Mouse (Mus musculus) cerebellum, adult 2 months (tissue): ENCODE data around the gene Dlk1. TPM values are rescaled to one million over a fixed set of nuclear protein-coding genes. Genes with fewer than 3 reads are reported as not detected.
A peak's percentile ranks its signal among the peaks of the same experiment; 100 is the strongest.
"Not testable (repeated sequence)": the region's sequence is repeated elsewhere in the genome, so short reads cannot be mapped to it uniquely, and the experiment has no call there.

Experiments used
- DNase-seq, 2 experiments: peaks; one replicate each; pipeline ENCODE4 v3.0.0; 2021
- H3K27ac ChIP-seq: fragments of 200-500 bp; 2 replicates; pipeline ENCODE4 v1.5.1; 2012; ENCODE audit warnings: low read length, control low read depth, inconsistent platforms; ENCODE audit not compliant: insufficient read depth
- H3K27me3 ChIP-seq: fragments of 200-500 bp; 2 replicates; pipeline ENCODE4 v1.6.1; 2012; ENCODE audit warnings: inconsistent platforms, mild to moderate bottlenecking, low read length, moderate library complexity; ENCODE audit not compliant: control insufficient read depth, insufficient read depth
- H3K4me1 ChIP-seq: fragments of 200-500 bp; 2 replicates; pipeline ENCODE4 v1.6.1; 2011; ENCODE audit warnings: low read length; ENCODE audit not compliant: control insufficient read depth, insufficient read depth
- H3K4me3 ChIP-seq: fragments of 200-500 bp; replicated peaks from 2 replicates; pipeline ENCODE3; 2011; ENCODE audit warnings: mild to moderate bottlenecking, low read depth, low read length, control low read depth; ENCODE audit not compliant: insufficient read depth
- CTCF ChIP-seq: fragments of 200-500 bp; IDR thresholded peaks from 2 replicates; pipeline ENCODE4 v1.5.1; 2011; ENCODE audit warnings: low read depth, mild to moderate bottlenecking, control low read depth, low read length, moderate library complexity, borderline replicate concordance; ENCODE audit not compliant: insufficient read depth
- POLR2A ChIP-seq: fragments of 200-500 bp; IDR thresholded peaks from 2 replicates; pipeline ENCODE4 v1.6.1; 2011; ENCODE audit warnings: low read length, control low read depth, borderline replicate concordance; ENCODE audit not compliant: insufficient read depth
- WGBS: fragments of 180-500 bp; shearing (Covaris S2); methylation state at CpG from one replicate; pipeline ENCODE4 v1.1.7; 2018; 5-methylcytosine and 5-hydroxymethylcytosine counted together
- polyA plus RNA-seq: library from polyadenylated mRNA; depleted of rRNA; stranded (reverse); fragments of >200 nt; gene quantifications from 2 replicates; pipeline ENCODE4 v1.2.3, GENCODE M21; 2012

Dlk1 gene
- polyA plus RNA-seq, 1 experiment = 23.7 TPM

DNA sequence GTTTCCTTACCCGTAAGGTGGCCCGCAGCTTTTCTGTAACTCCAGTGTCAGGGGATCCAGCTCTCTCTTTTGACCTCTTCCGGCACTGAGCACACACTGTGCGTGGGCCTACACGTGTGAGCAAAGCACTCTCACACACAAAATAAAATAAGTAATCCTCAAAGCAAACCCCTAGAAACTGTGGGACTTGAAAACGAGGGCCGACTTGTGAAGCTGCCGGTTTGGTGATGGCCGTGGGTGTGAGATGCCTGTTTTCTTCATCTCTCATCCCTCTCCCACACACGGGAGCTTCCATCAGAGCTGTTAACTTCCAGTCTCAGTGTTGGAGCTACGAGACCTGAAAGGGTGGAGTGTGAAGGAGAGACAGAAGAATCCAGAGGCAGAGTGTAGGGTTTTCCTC is 20.0 kb downstream of the Dlk1 start:
- no peaks in the 10 kb centered on the region; the same call in 1 of the 2 replicates for H3K27me3 ChIP-seq
- WGBS = 95% methylated on average over 11 of the region's 11 CpGs
- H3K4me1 ChIP-seq = no peaks in the 10 kb centered on the region
- no peak for TF ChIP-seq CTCF
- no peak for TF ChIP-seq POLR2A
- no peak overlapping the region for H3K4me3 ChIP-seq
- DNase-seq = no peak
- no peak overlapping the region for H3K27ac ChIP-seq

DNA sequence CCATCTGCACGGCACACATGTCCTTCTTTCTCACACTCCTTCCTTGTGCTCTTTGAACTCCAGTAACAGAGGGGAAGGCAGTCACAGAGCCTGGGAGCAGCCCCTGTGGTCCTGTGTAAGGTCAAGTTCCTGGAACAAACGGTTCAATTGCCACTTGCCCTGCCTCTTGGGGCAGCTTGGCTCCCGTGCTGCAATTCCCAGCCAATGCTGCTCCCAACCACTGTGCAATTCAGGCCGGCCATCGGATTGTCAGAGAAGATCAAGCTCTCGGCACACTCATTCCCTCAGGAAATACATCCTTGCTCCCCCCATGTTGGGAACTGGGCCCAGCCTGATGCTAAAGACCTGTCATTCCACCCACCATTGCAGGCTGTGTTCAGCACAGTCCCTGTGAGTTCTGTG is 21.0 kb downstream of the Dlk1 start:
- 13% methylated on average over 6 of the region's 6 CpGs for WGBS
- Histone ChIP-seq H3K4me3 (no peak overlapping the region), H3K4me1 (no peaks in the 10 kb centered on the region), H3K27ac (no peak overlapping the region), H3K27me3 (no peaks in the 10 kb centered on the region; the same call in 1 of the 2 replicates)
- no peak for DNase-seq
- no peak for TF ChIP-seq POLR2A
- TF ChIP-seq CTCF = no peak

DNA sequence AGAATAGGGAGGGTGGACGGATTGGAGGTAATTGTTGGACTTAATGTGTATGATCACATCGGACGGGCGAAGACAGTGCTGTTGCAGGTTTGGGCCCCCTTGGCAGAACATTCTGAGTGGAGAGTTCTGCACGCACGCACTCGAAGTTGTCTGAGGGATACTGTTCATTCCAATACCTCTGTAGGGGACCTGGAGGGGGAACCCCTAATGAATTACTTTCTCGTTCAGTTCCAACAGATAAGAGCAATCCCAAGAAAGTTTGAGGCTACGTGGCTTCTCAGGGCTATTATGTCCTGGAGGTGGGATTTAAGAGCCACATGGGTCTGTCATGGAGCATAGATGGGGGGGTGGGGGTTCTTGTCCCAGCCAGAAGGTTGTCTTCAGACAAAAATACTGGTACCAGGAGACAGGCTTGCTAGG is 21.6 kb downstream of the Dlk1 start:
- no peaks in the 10 kb centered on the region; the same call in 1 of the 2 replicates for H3K27me3 ChIP-seq
- H3K27ac ChIP-seq = no peak overlapping the region
- no peak overlapping the region for H3K4me3 ChIP-seq
- no peak for DNase-seq
- WGBS = 62% methylated on average over 9 of the region's 9 CpGs
- H3K4me1 ChIP-seq = no peaks in the 10 kb centered on the region
- TF ChIP-seq CTCF (no peak), POLR2A (no peak)

DNA sequence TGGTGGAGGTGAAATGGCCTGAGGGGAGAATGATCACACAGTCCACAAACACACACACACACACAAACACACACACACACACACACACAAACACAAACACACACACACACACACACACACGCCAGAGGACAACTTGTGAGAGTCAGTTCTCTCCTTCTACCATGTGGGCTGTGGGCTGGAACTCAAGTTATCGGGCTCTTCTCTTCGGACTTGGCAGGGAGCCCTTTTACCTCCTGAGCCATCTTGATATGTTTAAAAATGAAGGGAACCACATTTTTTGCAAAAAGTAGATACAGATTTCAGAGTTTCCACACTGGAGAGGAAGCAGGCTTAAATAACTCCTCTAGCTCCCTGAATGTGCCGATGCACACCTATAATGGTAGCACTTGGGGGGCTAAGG is 22.9 kb downstream of the Dlk1 start:
- 46% methylated on average over 4 of the region's 4 CpGs for WGBS
- DNase-seq = no peak
- H3K27me3 ChIP-seq = no peaks in the 10 kb centered on the region; the same call in 1 of the 2 replicates
- no peaks in the 10 kb centered on the region for H3K4me1 ChIP-seq
- H3K4me3 ChIP-seq = no peak overlapping the region
- TF ChIP-seq POLR2A = no peak
- no peak for TF ChIP-seq CTCF
- H3K27ac ChIP-seq = no peak overlapping the region

DNA sequence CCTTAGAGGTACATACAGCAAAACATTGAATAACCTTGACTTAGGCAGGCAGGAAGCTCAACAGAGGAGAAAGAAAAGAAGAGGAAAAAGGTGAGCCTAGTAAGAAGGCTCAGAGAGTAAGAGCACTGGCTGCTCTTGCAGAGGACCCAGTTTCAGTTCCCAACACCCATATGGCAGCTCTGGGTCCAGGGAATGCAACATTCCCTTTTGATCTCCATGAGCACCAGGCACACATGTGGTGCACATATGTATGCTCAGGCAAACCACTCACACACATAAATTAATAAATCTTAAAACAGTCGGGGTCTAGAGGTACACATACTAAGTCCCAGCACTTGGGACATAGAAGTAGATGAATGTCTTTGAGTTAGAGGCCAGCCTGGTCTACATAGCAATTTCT is 33.9 kb downstream of the Dlk1 start:
- DNase-seq, H3K4me1 ChIP-seq, H3K4me3 ChIP-seq, H3K27ac ChIP-seq, H3K27me3 ChIP-seq: not testable (repeated sequence)
- 54% methylated on average over 1 of the region's 1 CpGs for WGBS

DNA sequence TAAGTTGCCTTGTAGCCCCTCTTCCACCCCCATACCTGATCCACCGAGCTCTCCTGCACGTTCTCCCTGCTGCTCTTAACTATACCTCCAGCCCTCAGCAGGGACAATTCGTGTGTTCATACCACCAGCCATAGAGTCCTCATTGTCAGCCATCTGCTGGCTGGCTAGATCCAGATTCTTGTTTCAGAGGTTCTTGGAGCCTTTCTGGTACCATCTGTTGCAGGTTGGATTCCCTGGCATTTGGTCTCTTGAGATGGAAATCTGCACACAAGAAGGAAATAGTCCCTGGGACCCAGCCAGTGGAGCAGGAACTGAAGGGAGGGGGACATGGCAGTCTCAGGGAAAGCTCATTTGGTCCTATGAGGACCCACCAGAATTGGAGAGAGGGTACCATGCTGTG is 39.1 kb downstream of the Dlk1 start:
- H3K4me1 ChIP-seq = peaks cover 10% of the 10 kb centered on the region

DNA sequence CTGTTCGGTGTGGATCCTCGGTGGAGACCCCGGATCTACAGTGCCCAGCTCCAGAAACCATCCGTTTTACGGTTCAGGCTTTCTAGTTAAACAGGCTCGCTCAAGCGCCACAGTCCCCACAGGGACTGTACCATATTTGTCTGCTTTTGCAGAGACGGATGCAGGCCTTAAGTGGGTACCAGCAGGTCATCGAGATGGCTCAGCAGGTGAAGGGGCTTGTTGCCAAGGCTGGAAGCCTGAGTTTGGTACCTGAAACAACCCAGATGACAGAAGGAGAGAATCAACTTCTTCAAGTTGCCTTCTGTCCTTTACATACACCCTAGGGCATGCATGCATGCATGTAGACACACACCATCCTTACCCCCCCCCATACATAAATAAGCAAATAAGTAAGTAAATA is 40.8 kb downstream of the Dlk1 start:
- peaks cover 10% of the 10 kb centered on the region for H3K4me1 ChIP-seq
- H3K27ac ChIP-seq = no peak overlapping the region
- WGBS = 38% methylated on average over 9 of the region's 9 CpGs
- H3K27me3 ChIP-seq = no peaks in the 10 kb centered on the region
- no peak for TF ChIP-seq POLR2A
- TF ChIP-seq CTCF = no peak
- no peak overlapping the region for H3K4me3 ChIP-seq
- DNase-seq = peak; percentile 53 to 64

More for the DNA sequence above, 39.1 kb downstream of the Dlk1 start:
- peak; percentile 77 to 92 for DNase-seq
- WGBS = 8% methylated on average over 3 of the region's 3 CpGs
- Histone ChIP-seq H3K27me3 (no peaks in the 10 kb centered on the region), H3K4me3 (no peak overlapping the region), H3K27ac (no peak overlapping the region)
- TF ChIP-seq CTCF (no peak), POLR2A (no peak)

DNA sequence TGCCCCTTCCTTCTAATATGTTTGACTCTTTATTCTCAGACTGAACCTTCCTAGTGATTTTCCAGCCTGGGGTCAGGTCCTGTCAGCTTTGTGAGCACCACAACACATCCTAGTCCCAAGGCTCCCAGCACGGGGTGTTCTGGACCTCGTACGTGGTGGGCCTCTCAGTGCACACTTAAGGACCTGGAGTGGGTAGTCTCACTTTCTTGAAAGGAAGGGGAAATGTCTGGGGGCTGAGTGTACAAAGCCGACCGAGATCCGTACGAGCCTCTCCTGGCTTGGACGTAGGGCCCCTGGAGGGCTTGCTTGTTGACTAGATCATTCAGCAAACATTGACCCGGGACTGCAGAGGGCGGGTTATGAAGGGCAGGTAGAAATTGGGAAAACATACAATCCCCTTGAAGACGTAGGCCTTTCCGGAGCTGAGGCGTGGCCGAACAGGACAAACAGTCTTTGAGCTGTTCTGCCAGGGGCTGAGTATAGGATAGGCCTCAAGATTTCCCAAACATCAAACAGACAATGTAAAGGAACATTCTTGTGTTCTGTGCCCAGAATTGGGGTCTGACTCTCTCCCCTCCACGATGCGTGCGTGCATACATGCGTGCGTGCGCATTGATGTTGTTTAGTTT is 42.5 kb downstream of the Dlk1 start:
- Histone ChIP-seq H3K27ac (no peak overlapping the region), H3K4me3 (no peak overlapping the region), H3K4me1 (peaks cover 10% of the 10 kb centered on the region), H3K27me3 (no peaks in the 10 kb centered on the region)
- 93% methylated on average over 20 of the region's 20 CpGs for WGBS
- TF ChIP-seq CTCF = no peak
- TF ChIP-seq POLR2A = no peak
- DNase-seq = no peak
